8 mouse cellular contexts compared by ENCODE assay signal in genomic region chr3:45555736-45556135, GRCm38 (mm10).
DNase-seq lines count a peak whose midpoint lies in the region; ATAC-seq and TF ChIP-seq lines count a peak whose summit lies in the region.

No protein-coding gene starts in this region.

- WGBS in forebrain, embryonic 15.5 days = 38% methylated on average over 1 of the region's 1 CpGs
- WGBS in liver, postnatal 0 days (ENCODE audit: insufficient replicate concordance) = 30% methylated on average over 1 of the region's 1 CpGs

- TF ChIP-seq CTCF in liver, postnatal 0 days (IDR thresholded peaks at IDR 0.05; ENCODE audit: low read depth) = peak; percentile 62

- H3K9me3 ChIP-seq in forebrain, embryonic 15.5 days = no peaks in the 10 kb centered on the region
- no peaks in the 10 kb centered on the region for H3K9me3 ChIP-seq in liver, postnatal 0 days (ENCODE audit: low read length)

- no peaks in the 10 kb centered on the region for H3K4me1 ChIP-seq in forebrain, embryonic 15.5 days
- no peaks in the 10 kb centered on the region for H3K4me1 ChIP-seq in liver, postnatal 0 days (ENCODE audit: insufficient read depth)

- no peak overlapping the region for H3K27ac ChIP-seq in forebrain, embryonic 15.5 days (replicated peaks)
- H3K27ac ChIP-seq in liver, postnatal 0 days (ENCODE audit: low read depth) = no peak overlapping the region

- H3K36me3 ChIP-seq in forebrain, embryonic 15.5 days = no peaks in the 10 kb centered on the region
- no peaks in the 10 kb centered on the region for H3K36me3 ChIP-seq in liver, postnatal 0 days (replicated peaks; ENCODE audit: insufficient read depth, low read length)

- ATAC-seq in forebrain, embryonic 15.5 days (replicated peaks) = peak; percentile 76
- ATAC-seq in liver, postnatal 0 days = no peak

- TF ChIP-seq EP300 in liver, postnatal 0 days (IDR thresholded peaks at IDR 0.05; ENCODE audit: low read depth) = no peak

- no peak overlapping the region for H3K4me3 ChIP-seq in forebrain, embryonic 15.5 days
- no peak overlapping the region for H3K4me3 ChIP-seq in liver, postnatal 0 days (ENCODE audit: low read depth, low read length)

- no peak overlapping the region for H3K9ac ChIP-seq in forebrain, embryonic 15.5 days (replicated peaks)
- no peak overlapping the region for H3K9ac ChIP-seq in liver, postnatal 0 days (replicated peaks)

- peak; percentile 13 for DNase-seq in urinary bladder, postnatal 14 days (ENCODE audit: low spot score)
- DNase-seq in urinary bladder, postnatal 10 days (ENCODE audit: low spot score) = no peak
- DNase-seq in cerebellum, adult 11 months = peak; percentile 8
- DNase-seq in kidney, postnatal 14 days = peak; percentile 25
- DNase-seq in liver, postnatal 0 days = no peak
- DNase-seq in right cerebral cortex, postnatal 4 days = peak; percentile 39
- DNase-seq in thymus, postnatal 25 days = no peak

- no peaks in the 10 kb centered on the region for H3K27me3 ChIP-seq in forebrain, embryonic 15.5 days
- H3K27me3 ChIP-seq in liver, postnatal 0 days (ENCODE audit: insufficient read depth, low read length) = no peaks in the 10 kb centered on the region

- no peak overlapping the region for H3K4me2 ChIP-seq in forebrain, embryonic 15.5 days (replicated peaks)
- no peak overlapping the region for H3K4me2 ChIP-seq in liver, postnatal 0 days (ENCODE audit: low read depth, low read length)

Comparison
In these comparisons a context has a peak if more than half of its experiments do, and no peak if none do; other contexts are left out.
1. DNase-seq: peak in urinary bladder, postnatal 14 days (single experiment), cerebellum, adult 11 months (single experiment), kidney, postnatal 14 days (single experiment) and right cerebral cortex, postnatal 4 days (single experiment); none in urinary bladder, postnatal 10 days (single experiment), liver, postnatal 0 days (single experiment) and thymus, postnatal 25 days (single experiment).